Mouse (Mus musculus) skeletal muscle tissue, adult 2 months (tissue): Measurements from ENCODE around the gene Rassf4.
"Not testable (repeated sequence)": the region's sequence is repeated elsewhere in the genome, so short reads cannot be mapped to it uniquely, and the experiment has no call there.

Experiments
- DNase-seq: peaks from one replicate; pipeline ENCODE4 v3.0.0-alpha.2; 2012; ENCODE audit warnings: low read depth, low spot score

The Rassf4 gene

GRCm38 (mm10) chr6:116636581-116637235 is 37.0 kb downstream of the Rassf4 start:
- DNase-seq = no peak

GRCm38 (mm10) chr6:116635251-116636180 is 38.2 kb downstream of the Rassf4 start:
- peak; percentile 75 for DNase-seq

- DNase-seq = no peak
Measured at GRCm38 (mm10) chr6:116633741-116634695, 39.7 kb downstream of the Rassf4 start.

- peak; percentile 56 for DNase-seq
Measured at GRCm38 (mm10) chr6:116632129-116632528, 41.6 kb downstream of the Rassf4 start.

- DNase-seq = no peak
Measured at GRCm38 (mm10) chr6:116629766-116630165, 44.0 kb downstream of the Rassf4 start.

- peak; percentile 33 for DNase-seq
Measured at GRCm38 (mm10) chr6:116628539-116629171, 45.1 kb downstream of the Rassf4 start, which contains the start of gene Zfp422. Zfp422 (minus strand) TSS chr6:116628999.

- DNase-seq = no peak
Measured at GRCm38 (mm10) chr6:116628095-116628494, 45.7 kb downstream of the Rassf4 start.

GRCm38 (mm10) chr6:116626417-116626816 is 47.3 kb downstream of the Rassf4 start:
- not testable (repeated sequence) for DNase-seq

GRCm38 (mm10) chr6:116621318-116622023 is 52.3 kb downstream of the Rassf4 start:
- DNase-seq = peak; percentile 38

GRCm38 (mm10) chr6:116618073-116618472 is 55.7 kb downstream of the Rassf4 start:
- no peak for DNase-seq

GRCm38 (mm10) chr6:116615719-116616118 is 58.0 kb downstream of the Rassf4 start:
- no peak for DNase-seq

GRCm38 (mm10) chr6:116607230-116607629 is 66.5 kb downstream of the Rassf4 start:
- no peak for DNase-seq

GRCm38 (mm10) chr6:116600969-116601368 is 72.8 kb downstream of the Rassf4 start:
- DNase-seq = not testable (repeated sequence)

- no peak for DNase-seq
Measured at GRCm38 (mm10) chr6:116584095-116584494, 89.7 kb downstream of the Rassf4 start, which contains the start of gene Olfr215. Olfr215 (minus strand) TSS chr6:116584195.
